Mouse (Mus musculus): ENCODE data around the gene Mapre3.

GRCm38 (mm10) chr5:30909300-30909659 lies 94.8 kb downstream of the Mapre3 start:
- TF ChIP-seq MAFK (IDR thresholded peaks at IDR 0.05; ENCODE audit: insufficient read depth, low read depth, low read length) = no peak
- TF ChIP-seq ZC3H11A (IDR thresholded peaks at IDR 0.05; ENCODE audit: borderline replicate concordance, low read depth, low read length) = no peak

Data from ES-E14 (cell line).